Mouse (Mus musculus) liver, postnatal 0 days (tissue): ENCODE results near the gene Anxa8. TPM values are rescaled to one million over a fixed set of nuclear protein-coding genes. Genes with fewer than 3 reads are reported as not detected.

Experiments used
- ATAC-seq: fragments of 200-750 bp; cut with Nextera tagmentation; 2 replicates; pipeline ENCODE4 v1.8.0; 2017; ENCODE audit warnings: mild to moderate bottlenecking, moderate library complexity
- DNase-seq: peaks from one replicate; pipeline ENCODE4 v3.0.0-alpha.2; 2016
- H3K27ac ChIP-seq: fragments of 300-500 bp; sonication (generic); 2 replicates; pipeline ENCODE4 v1.5.1; 2014; ENCODE audit warnings: antibody characterized with exemption, moderate library complexity, mild to moderate bottlenecking, low read depth
- H3K27me3 ChIP-seq: fragments of 300-500 bp; sonication (generic); 2 replicates; pipeline ENCODE4 v1.6.1; 2014; ENCODE audit warnings: low read length, control low read depth, mixed read lengths; ENCODE audit not compliant: insufficient read depth
- H3K36me3 ChIP-seq: fragments of 300-500 bp; sonication (generic); replicated peaks from 2 replicates; pipeline ENCODE4 v1.6.1; 2014; ENCODE audit warnings: mild to moderate bottlenecking, control low read depth, low read length, moderate library complexity, mixed read lengths; ENCODE audit not compliant: insufficient read depth
- H3K4me1 ChIP-seq: fragments of 300-500 bp; sonication (generic); 2 replicates; pipeline ENCODE4 v1.6.1; 2014; ENCODE audit warnings: antibody characterized with exemption, mild to moderate bottlenecking, control low read depth; ENCODE audit not compliant: insufficient read depth
- H3K4me2 ChIP-seq: fragments of 300-500 bp; sonication (generic); 2 replicates; pipeline ENCODE4 v1.6.1; 2014; ENCODE audit warnings: low read depth, mild to moderate bottlenecking, low read length, moderate library complexity, mixed read lengths
- H3K4me3 ChIP-seq: fragments of 300-500 bp; sonication (generic); 2 replicates; pipeline ENCODE4 v1.5.1; 2014; ENCODE audit warnings: low read depth, low read length
- H3K9ac ChIP-seq: fragments of 300-500 bp; sonication (generic); replicated peaks from 2 replicates; pipeline ENCODE4 v1.6.1; 2014; ENCODE audit warnings: mild to moderate bottlenecking, moderate library complexity
- H3K9me3 ChIP-seq: fragments of 300-500 bp; sonication (generic); 2 replicates; pipeline ENCODE4 v1.6.1; 2016; ENCODE audit warnings: mild to moderate bottlenecking, control low read depth, low read length, mixed read lengths
- CTCF ChIP-seq: sonication (generic); IDR thresholded peaks from 2 replicates; pipeline ENCODE4 v1.5.1; 2016; ENCODE audit warnings: antibody characterized with exemption, low read depth
- EP300 ChIP-seq: IDR thresholded peaks from 2 replicates; pipeline ENCODE4 v1.6.1; 2016; ENCODE audit warnings: antibody characterized with exemption, low read depth, mild to moderate bottlenecking
- WGBS: fragments of 180-500 bp; shearing (Covaris S2); extraction: QIAGEN DNeasy Blood & Tissue Kit; methylation state at CpG from one replicate; pipeline ENCODE4 v1.1.7; 2014; ENCODE audit not compliant: insufficient replicate concordance; 5-methylcytosine and 5-hydroxymethylcytosine counted together
- polyA plus RNA-seq: library from polyadenylated mRNA; unstranded; fragments of >200 nt; fragmentation: Nextera tagmentation; extraction: Ambion mirVana; gene quantifications from 2 replicates; pipeline ENCODE4 v1.2.1, GENCODE M21; 2015

The Anxa8 gene
- polyA plus RNA-seq, 1 experiment from 2014 or later: 0.58 TPM

DNA sequence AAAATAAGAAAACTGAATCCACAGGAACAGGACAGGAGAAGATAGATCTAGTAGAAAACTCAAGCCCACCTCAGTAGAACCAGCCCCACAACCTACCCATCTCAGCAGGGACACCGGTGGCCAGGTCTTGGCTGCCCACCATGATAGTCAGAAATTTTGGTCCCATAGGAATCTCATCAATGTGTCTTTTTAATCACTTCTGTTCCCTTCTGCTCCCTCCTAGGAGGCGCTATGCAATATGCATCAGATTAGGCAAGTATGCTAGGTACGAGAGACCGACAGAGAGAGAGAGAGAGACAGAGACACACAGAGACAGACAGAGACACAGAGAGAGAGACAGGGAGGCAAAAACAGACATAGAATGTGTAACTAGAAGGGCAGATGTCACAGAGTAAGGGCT is 35.9 kb downstream of the Anxa8 start:
- WGBS: 76% methylated on average over 4 of the region's 4 CpGs

DNA sequence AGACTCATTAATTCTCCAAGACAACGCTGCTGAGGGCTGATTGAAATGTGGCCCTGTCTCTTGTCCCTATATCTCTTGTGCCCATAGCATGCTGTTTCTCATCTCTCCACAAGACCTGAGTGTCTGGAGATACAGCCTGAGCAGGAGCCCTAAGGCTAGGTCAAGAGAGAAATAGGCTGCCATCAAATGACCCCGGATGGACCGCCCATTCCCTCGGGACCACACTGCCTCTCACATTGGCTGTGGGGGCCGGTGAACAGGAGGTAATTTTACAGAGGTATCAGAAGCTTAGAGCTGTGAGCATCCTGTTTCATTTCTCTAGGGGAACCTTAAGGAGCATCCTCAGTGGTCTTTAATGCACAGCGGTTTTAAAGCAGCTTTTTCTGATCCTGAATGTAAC is 45.4 kb downstream of the Anxa8 start:
- H3K4me1 ChIP-seq: no peaks in the 10 kb centered on the region
- ATAC-seq (no peak), DNase-seq (no peak)
- no peak overlapping the region for H3K9ac ChIP-seq
- WGBS: 71% methylated on average over 6 of the region's 6 CpGs
- no peaks in the 10 kb centered on the region for H3K36me3 ChIP-seq
- no peak for TF ChIP-seq EP300
- TF ChIP-seq CTCF: no peak
- no peaks in the 10 kb centered on the region for H3K27me3 ChIP-seq
- H3K27ac ChIP-seq: no peak overlapping the region
- H3K4me3 ChIP-seq: no peak overlapping the region
- H3K9me3 ChIP-seq: no peaks in the 10 kb centered on the region
- no peak overlapping the region for H3K4me2 ChIP-seq

More for the DNA sequence above, 35.9 kb downstream of the Anxa8 start:
- Histone ChIP-seq H3K27me3 (no peaks in the 10 kb centered on the region), H3K4me3 (no peak overlapping the region), H3K9ac (no peak overlapping the region), H3K27ac (no peak overlapping the region), H3K9me3 (no peaks in the 10 kb centered on the region), H3K4me2 (no peak overlapping the region), H3K4me1 (no peaks in the 10 kb centered on the region), H3K36me3 (no peaks in the 10 kb centered on the region)
- no peak for DNase-seq
- TF ChIP-seq CTCF (no peak), EP300 (no peak)
- no peak for ATAC-seq

DNA sequence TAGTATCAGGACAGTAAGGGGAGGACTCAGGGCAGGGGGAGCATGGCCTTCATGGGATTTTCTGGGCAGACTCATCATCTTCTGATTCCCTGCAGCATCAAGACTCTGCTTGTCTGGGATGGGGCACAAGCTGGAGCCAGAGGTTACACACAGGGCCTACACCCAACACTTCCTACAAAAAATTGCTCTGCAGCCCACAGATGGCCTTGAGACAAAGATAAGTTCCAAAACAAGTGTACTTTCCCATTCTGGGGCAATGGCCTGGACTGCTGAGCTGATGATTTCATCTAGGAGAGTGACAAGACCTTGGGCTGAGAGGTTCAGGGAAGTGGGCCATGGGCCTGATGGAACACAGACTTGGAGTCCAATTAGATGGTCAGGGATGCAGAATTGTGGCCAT is 49.6 kb downstream of the Anxa8 start:
- no peak for ATAC-seq
- TF ChIP-seq CTCF (no peak), EP300 (no peak)
- Histone ChIP-seq H3K4me2 (no peak overlapping the region), H3K9me3 (no peaks in the 10 kb centered on the region), H3K4me3 (no peak overlapping the region), H3K27ac (no peak overlapping the region), H3K4me1 (no peaks in the 10 kb centered on the region), H3K36me3 (no peaks in the 10 kb centered on the region), H3K27me3 (no peaks in the 10 kb centered on the region), H3K9ac (no peak overlapping the region)
- no peak for DNase-seq

- Histone ChIP-seq H3K27ac (no peak overlapping the region), H3K27me3 (no peaks in the 10 kb centered on the region), H3K4me3 (no peak overlapping the region), H3K4me1 (no peaks in the 10 kb centered on the region), H3K4me2 (no peak overlapping the region), H3K9ac (no peak overlapping the region), H3K36me3 (no peaks in the 10 kb centered on the region), H3K9me3 (no peaks in the 10 kb centered on the region)
- 78% methylated on average over 15 of the region's 15 CpGs for WGBS
- no peak for DNase-seq
- no peak for ATAC-seq
- no peak for TF ChIP-seq CTCF
- TF ChIP-seq EP300: no peak
Observed at GRCm38 (mm10) chr14:34139671-34140664, 54.2 kb downstream of the Anxa8 start.

DNA sequence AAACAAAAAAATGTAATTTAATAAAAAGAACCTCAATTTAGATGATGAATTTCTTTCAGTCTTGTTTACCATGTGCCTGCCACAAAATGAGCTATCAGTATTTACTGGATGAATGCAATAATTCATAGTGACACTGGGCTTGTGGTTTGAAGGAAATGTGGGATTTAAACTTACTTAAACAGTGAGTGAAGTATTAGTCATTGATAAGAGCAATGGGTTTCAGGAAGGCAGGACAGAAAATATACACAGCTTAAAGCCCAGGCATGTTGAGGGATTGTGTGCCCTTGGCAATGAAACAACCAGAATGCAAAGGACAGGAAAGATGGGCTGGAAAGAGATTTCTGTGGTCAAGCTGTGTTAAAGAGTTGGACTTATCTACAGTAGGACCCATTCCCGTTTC is 56.5 kb downstream of the Anxa8 start:
- Histone ChIP-seq H3K4me2 (no peak overlapping the region), H3K27me3 (no peaks in the 10 kb centered on the region), H3K4me1 (no peaks in the 10 kb centered on the region), H3K36me3 (no peaks in the 10 kb centered on the region), H3K4me3 (no peak overlapping the region), H3K9ac (no peak overlapping the region), H3K27ac (no peak overlapping the region), H3K9me3 (no peaks in the 10 kb centered on the region)
- TF ChIP-seq CTCF: no peak
- no peak for TF ChIP-seq EP300
- WGBS: 47% methylated on average over 1 of the region's 1 CpGs
- DNase-seq (no peak), ATAC-seq (no peak)

- Histone ChIP-seq H3K27ac (no peak overlapping the region), H3K9ac (no peak overlapping the region), H3K36me3 (no peaks in the 10 kb centered on the region), H3K4me3 (no peak overlapping the region), H3K9me3 (no peaks in the 10 kb centered on the region), H3K27me3 (no peaks in the 10 kb centered on the region), H3K4me1 (no peaks in the 10 kb centered on the region), H3K4me2 (no peak overlapping the region)
- no peak for DNase-seq
- WGBS: 84% methylated on average over 10 of the region's 10 CpGs
- no peak for ATAC-seq
- no peak for TF ChIP-seq CTCF
- no peak for TF ChIP-seq EP300
Observed at GRCm38 (mm10) chr14:34142915-34143314, 57.1 kb downstream of the Anxa8 start.

Other genes starting within 250 kb of the Anxa8 start
- 4.1 and 5.1 TPM in 2 replicates for gene Gdf10, start 162.4 kb upstream of the Anxa8 start, polyA plus RNA-seq
- gene Gdf2, start 144.9 kb upstream of the Anxa8 start, polyA plus RNA-seq: 8.9 and 10.5 TPM in 2 replicates
- gene Rbp3, start 132.0 kb upstream of the Anxa8 start, polyA plus RNA-seq: 0.02 and 0.05 TPM in 2 replicates
- gene Zfp488, start 107.2 kb upstream of the Anxa8 start, polyA plus RNA-seq: not detected in 2 replicates
- not detected in 2 replicates for gene Gm30083, start 70.8 kb upstream of the Anxa8 start, polyA plus RNA-seq
- not detected in 2 replicates for gene Gm5460, start 69.2 kb upstream of the Anxa8 start, polyA plus RNA-seq
- gene Antxrl, start 33.3 kb upstream of the Anxa8 start, polyA plus RNA-seq: not detected in 2 replicates
- not detected in 2 replicates for gene A630023A22Rik, start 16.8 kb downstream of the Anxa8 start, polyA plus RNA-seq
- gene Npy4r, start 66.5 kb downstream of the Anxa8 start, polyA plus RNA-seq: not detected in 2 replicates
- 0.01 and 0.11 TPM in 2 replicates for gene Gprin2, start 115.7 kb downstream of the Anxa8 start, polyA plus RNA-seq
- 0.07 and 0.11 TPM in 2 replicates for gene Syt15, start 133.6 kb downstream of the Anxa8 start, polyA plus RNA-seq
- 10.7 and 13.6 TPM in 2 replicates for gene Shld2, start 224.5 kb downstream of the Anxa8 start, polyA plus RNA-seq
- gene Glud1, start 224.7 kb downstream of the Anxa8 start, polyA plus RNA-seq: 159 and 163 TPM in 2 replicates